Mouse (Mus musculus): ENCODE measurements at regions not wholly inside any gene's neighbourhood (a gene's known extent, or its start where the extent isn't known, plus 50 kb on each side); places are given as distances from the start of the nearest gene placed in this dataset.

DNA sequence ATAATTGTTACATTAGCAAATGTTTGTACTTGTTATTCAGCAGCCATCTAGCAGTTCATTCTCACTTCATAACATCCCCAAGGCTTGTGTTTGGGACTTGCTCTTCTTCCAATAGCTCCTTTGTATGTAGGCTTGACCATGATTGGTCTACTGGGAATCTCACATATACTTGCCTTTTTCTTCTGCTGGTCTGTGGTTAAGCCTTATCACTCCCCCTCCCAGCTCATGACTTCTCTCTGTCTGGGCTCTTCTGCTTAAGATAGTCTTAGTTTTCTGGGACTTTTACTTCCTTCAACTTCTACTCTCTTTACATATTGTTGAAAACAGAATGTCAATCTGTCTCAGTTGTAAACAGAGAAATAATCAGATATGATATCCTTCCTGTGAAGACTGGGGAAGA, 844.0 kb upstream of the 2610301B20Rik start:
- TF ChIP-seq E2F4 (IDR thresholded peaks at IDR 0.05; ENCODE audit: insufficient read depth) (no peak), POLR2A (IDR thresholded peaks at IDR 0.05; ENCODE audit: insufficient read length, low read depth) (no peak), MAX (IDR thresholded peaks at IDR 0.05; ENCODE audit: low read depth) (no peak)

All from myocyte (in vitro differentiated cells).